Mouse (Mus musculus): ENCODE data around the gene Zscan20. TPM values are rescaled to one million over a fixed set of nuclear protein-coding genes. Genes with fewer than 3 reads are reported as not detected.

The Zscan20 gene
- 5.7 and 5.9 TPM in 2 replicates for polyA plus RNA-seq (2016; fragmentation: Nextera tagmentation; extraction: Ambion mirVana)

DNA sequence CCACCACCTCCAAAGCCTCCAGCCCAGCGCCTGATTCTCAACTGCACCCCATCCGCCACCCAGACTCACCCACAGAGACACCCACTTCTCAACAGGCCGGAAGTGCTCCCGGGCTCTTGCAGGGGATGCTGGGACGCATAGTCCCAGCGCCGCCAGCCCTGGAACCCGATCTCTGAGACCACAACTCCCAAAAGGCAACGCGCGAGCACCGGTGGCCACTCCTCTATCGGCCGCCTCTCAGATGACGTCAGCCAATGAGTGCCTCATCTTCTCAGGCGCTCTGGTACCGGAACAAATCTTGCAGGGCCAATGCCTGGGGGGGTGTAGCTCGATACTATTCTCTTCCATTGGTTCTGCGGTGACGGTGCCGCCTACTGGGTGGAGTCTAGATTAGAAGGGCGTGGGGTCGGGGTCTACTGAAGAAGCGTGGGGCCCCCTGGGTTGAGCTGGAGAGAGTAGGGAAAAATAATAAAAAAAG lies at the start of gene Zscan20:
Gene Zscan20, minus strand, starts transcription at position 174 of the 478 bp plus-strand sequence.
- no peaks in the 10 kb centered on the region for H3K27me3 ChIP-seq
- under 1% methylated on average over 24 of the region's 24 CpGs for WGBS
- peak within 1 kb of the TSS; percentile 25; the same call in 1 of the 2 replicates for H3K27ac ChIP-seq
- ATAC-seq (ENCODE audit: low FRiP score) = peak; percentile 98
- no peaks in the 10 kb centered on the region for H3K36me3 ChIP-seq
- H3K9ac ChIP-seq = peak within 1 kb of the TSS; percentile 80
- H3K4me1 ChIP-seq = peaks cover 20% of the 10 kb centered on the region
- peak within 1 kb of the TSS; percentile 67 for H3K4me2 ChIP-seq (replicated peaks)
- H3K9me3 ChIP-seq (replicated peaks) = no peaks in the 10 kb centered on the region
- peak within 1 kb of the TSS; percentile 66 for H3K4me3 ChIP-seq

- H3K4me1 ChIP-seq = peaks cover 35% of the 10 kb centered on the region
Measured at GRCm38 (mm10) chr4:128655446-128655845, 45.5 kb upstream of the Zscan20 start.

GRCm38 (mm10) chr4:128654505-128655381 lies 44.8 kb upstream of the Zscan20 start, which contains the start of gene Phc2:
Gene Phc2 (plus strand): TSS chr4:128654702.
- Histone ChIP-seq H3K27me3 (peaks cover 18% of the 10 kb centered on the region), H3K9ac (peak within 1 kb of the TSS; percentile 81), H3K4me3 (peak within 1 kb of the TSS; percentile 72), H3K36me3 (no peaks in the 10 kb centered on the region), H3K27ac (peak within 1 kb of the TSS; percentile 89), H3K4me2 (replicated peaks) (peak within 1 kb of the TSS; percentile 90), H3K4me1 (peaks cover 35% of the 10 kb centered on the region), H3K9me3 (replicated peaks) (no peaks in the 10 kb centered on the region)
- peak; percentile 98 for ATAC-seq (ENCODE audit: low FRiP score)
- WGBS = under 1% methylated on average over 75 of the region's 85 CpGs

More at GRCm38 (mm10) chr4:128655446-128655845, 45.5 kb upstream of the Zscan20 start:
- WGBS = 5% methylated on average over 12 of the region's 12 CpGs
- H3K9me3 ChIP-seq (replicated peaks) = no peaks in the 10 kb centered on the region
- peak overlapping the region; percentile 81 for H3K9ac ChIP-seq
- no peak for ATAC-seq (ENCODE audit: low FRiP score)
- H3K27me3 ChIP-seq = peaks cover 18% of the 10 kb centered on the region
- peak overlapping the region; percentile 89 for H3K27ac ChIP-seq
- peak overlapping the region; percentile 90 for H3K4me2 ChIP-seq (replicated peaks)
- H3K4me3 ChIP-seq = peak overlapping the region; percentile 72
- H3K36me3 ChIP-seq = no peaks in the 10 kb centered on the region

GRCm38 (mm10) chr4:128652584-128653298 lies 42.8 kb upstream of the Zscan20 start:
- H3K9ac ChIP-seq = no peak overlapping the region
- H3K36me3 ChIP-seq = no peaks in the 10 kb centered on the region
- H3K27ac ChIP-seq = 0 out of 2 replicates have a peak overlapping the region, but pooled peaks have one; percentile 25
- H3K27me3 ChIP-seq = peaks cover 18% of the 10 kb centered on the region
- no peak overlapping the region for H3K4me3 ChIP-seq
- ATAC-seq (ENCODE audit: low FRiP score) = no peak
- WGBS = 48% methylated on average over 5 of the region's 5 CpGs
- peaks cover 40% of the 10 kb centered on the region for H3K4me1 ChIP-seq
- no peaks in the 10 kb centered on the region for H3K9me3 ChIP-seq (replicated peaks)
- H3K4me2 ChIP-seq (replicated peaks) = no peak overlapping the region

DNA sequence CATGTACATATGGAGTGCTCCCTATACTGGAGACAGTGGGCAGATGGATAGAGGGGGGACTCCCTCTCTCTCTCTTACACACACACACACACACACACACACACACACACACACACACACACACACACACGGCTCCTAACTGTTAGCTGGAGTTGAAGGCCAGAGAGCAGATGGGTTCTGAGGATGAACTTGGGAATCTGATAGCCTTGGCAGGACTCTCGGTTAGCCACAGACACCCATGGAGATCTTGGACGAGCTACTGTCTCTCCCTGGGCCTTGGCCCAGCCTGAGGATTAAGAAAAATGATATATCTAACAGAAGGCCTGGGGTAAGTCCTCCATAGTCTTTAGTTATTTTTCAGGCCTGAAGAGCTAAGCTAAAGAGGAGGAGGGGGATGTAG lies 41.6 kb upstream of the Zscan20 start:
- Histone ChIP-seq H3K9me3 (replicated peaks) (no peaks in the 10 kb centered on the region), H3K36me3 (no peaks in the 10 kb centered on the region), H3K4me1 (peaks cover 37% of the 10 kb centered on the region), H3K27me3 (peaks cover 12% of the 10 kb centered on the region), H3K27ac (no peak overlapping the region), H3K4me2 (replicated peaks) (no peak overlapping the region), H3K4me3 (no peak overlapping the region), H3K9ac (no peak overlapping the region)
- 66% methylated on average over 3 of the region's 3 CpGs for WGBS
- no peak for ATAC-seq (ENCODE audit: low FRiP score)

GRCm38 (mm10) chr4:128648567-128649255 lies 38.8 kb upstream of the Zscan20 start:
- 49% methylated on average over 8 of the region's 8 CpGs for WGBS
- no peak overlapping the region for H3K27ac ChIP-seq
- H3K36me3 ChIP-seq = no peaks in the 10 kb centered on the region
- peaks cover 16% of the 10 kb centered on the region for H3K4me1 ChIP-seq
- H3K4me3 ChIP-seq = no peak overlapping the region
- no peak for ATAC-seq (ENCODE audit: low FRiP score)
- H3K27me3 ChIP-seq = no peaks in the 10 kb centered on the region
- H3K9ac ChIP-seq = no peak overlapping the region
- H3K9me3 ChIP-seq (replicated peaks) = no peaks in the 10 kb centered on the region
- H3K4me2 ChIP-seq (replicated peaks) = no peak overlapping the region

- Histone ChIP-seq H3K27me3 (no peaks in the 10 kb centered on the region), H3K36me3 (no peaks in the 10 kb centered on the region), H3K9me3 (replicated peaks) (no peaks in the 10 kb centered on the region), H3K4me1 (peaks cover 5% of the 10 kb centered on the region), H3K4me3 (no peak overlapping the region), H3K9ac (no peak overlapping the region), H3K4me2 (replicated peaks) (no peak overlapping the region), H3K27ac (no peak overlapping the region)
- WGBS = 38% methylated on average over 7 of the region's 7 CpGs
- no peak for ATAC-seq (ENCODE audit: low FRiP score)
Measured at GRCm38 (mm10) chr4:128646762-128647161, 36.9 kb upstream of the Zscan20 start.

- no peaks in the 10 kb centered on the region for H3K36me3 ChIP-seq
- H3K9me3 ChIP-seq (replicated peaks) = no peaks in the 10 kb centered on the region
- H3K4me2 ChIP-seq (replicated peaks) = no peak overlapping the region
- ATAC-seq (ENCODE audit: low FRiP score) = no peak
- WGBS = 71% methylated on average over 6 of the region's 6 CpGs
- H3K4me1 ChIP-seq = peaks cover 5% of the 10 kb centered on the region
- H3K4me3 ChIP-seq = no peak overlapping the region
- H3K9ac ChIP-seq = no peak overlapping the region
- H3K27me3 ChIP-seq = no peaks in the 10 kb centered on the region
- no peak overlapping the region for H3K27ac ChIP-seq
Measured at GRCm38 (mm10) chr4:128645896-128646295, 36.0 kb upstream of the Zscan20 start.

GRCm38 (mm10) chr4:128641766-128642717 lies 32.1 kb upstream of the Zscan20 start:
- ATAC-seq (ENCODE audit: low FRiP score) = no peak
- no peaks in the 10 kb centered on the region for H3K27me3 ChIP-seq
- no peak overlapping the region for H3K4me2 ChIP-seq (replicated peaks)
- no peaks in the 10 kb centered on the region for H3K9me3 ChIP-seq (replicated peaks)
- H3K4me1 ChIP-seq = peaks cover 10% of the 10 kb centered on the region
- H3K9ac ChIP-seq = no peak overlapping the region
- no peaks in the 10 kb centered on the region for H3K36me3 ChIP-seq
- no peak overlapping the region for H3K4me3 ChIP-seq
- no peak overlapping the region for H3K27ac ChIP-seq
- 56% methylated on average over 23 of the region's 23 CpGs for WGBS

DNA sequence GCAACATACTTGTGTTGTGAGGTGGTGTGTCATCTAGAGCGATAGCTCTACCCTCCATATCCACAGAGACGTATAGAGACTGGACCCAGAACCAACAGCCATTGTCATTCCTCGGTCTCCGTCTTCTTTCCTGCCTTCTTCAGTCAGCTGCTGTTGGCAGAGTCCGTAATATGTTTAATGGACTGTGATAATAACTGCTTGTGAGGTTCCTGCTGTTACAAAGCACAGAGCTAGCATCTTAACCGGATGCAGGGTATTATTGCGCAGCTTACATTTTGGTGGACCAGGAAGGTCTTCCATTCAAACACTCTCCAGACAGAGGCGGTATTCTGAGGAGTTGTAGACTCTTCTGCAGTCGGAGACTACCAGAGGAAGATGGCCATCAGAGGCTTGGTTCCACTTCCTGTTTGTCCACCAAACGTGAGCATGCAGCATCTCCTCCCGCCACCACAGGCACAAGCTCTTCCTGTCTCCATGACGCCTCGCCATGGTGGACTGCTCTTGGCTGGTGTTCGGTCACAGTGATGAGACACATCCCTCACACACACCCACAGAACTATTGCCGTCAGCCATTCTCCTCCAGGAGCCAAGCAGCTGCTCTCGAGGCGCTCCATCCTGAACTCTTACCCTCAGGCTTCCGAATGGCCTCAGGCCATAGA lies 28.5 kb upstream of the Zscan20 start:
- peaks cover 21% of the 10 kb centered on the region for H3K4me1 ChIP-seq
- WGBS = 80% methylated on average over 18 of the region's 18 CpGs

GRCm38 (mm10) chr4:128637250-128637649 lies 27.4 kb upstream of the Zscan20 start:
- Histone ChIP-seq H3K4me1 (peaks cover 21% of the 10 kb centered on the region), H3K36me3 (no peaks in the 10 kb centered on the region), H3K9ac (no peak overlapping the region), H3K9me3 (replicated peaks) (no peaks in the 10 kb centered on the region), H3K27me3 (no peaks in the 10 kb centered on the region), H3K27ac (no peak overlapping the region), H3K4me3 (no peak overlapping the region), H3K4me2 (replicated peaks) (no peak overlapping the region)
- no peak for ATAC-seq (ENCODE audit: low FRiP score)
- WGBS = 44% methylated on average over 11 of the region's 11 CpGs

More for the DNA sequence above, 28.5 kb upstream of the Zscan20 start:
- no peaks in the 10 kb centered on the region for H3K27me3 ChIP-seq
- no peaks in the 10 kb centered on the region for H3K9me3 ChIP-seq (replicated peaks)
- no peak overlapping the region for H3K4me3 ChIP-seq
- H3K4me2 ChIP-seq (replicated peaks) = no peak overlapping the region
- no peak overlapping the region for H3K9ac ChIP-seq
- H3K27ac ChIP-seq = no peak overlapping the region
- no peak for ATAC-seq (ENCODE audit: low FRiP score)
- no peaks in the 10 kb centered on the region for H3K36me3 ChIP-seq

All from hindbrain, embryonic 12.5 days (tissue).